Mouse (Mus musculus) liver, adult 2 months (tissue): ENCODE results near the gene Slc5a10. TPM values are rescaled to one million over a fixed set of nuclear protein-coding genes. Genes with fewer than 3 reads are reported as not detected.

ENCODE experiments used
- DNase-seq: peaks from one replicate; pipeline ENCODE4 v3.0.0-alpha.2; 2011; ENCODE audit warnings: low read depth, low spot score; ENCODE audit errors: extremely low read depth
- H3K27ac ChIP-seq: fragments of 200-500 bp; replicated peaks from 2 replicates; pipeline ENCODE4 v1.5.1; 2012; ENCODE audit warnings: low read depth, mild to moderate bottlenecking, control low read depth, inconsistent platforms, low read length; ENCODE audit not compliant: insufficient read depth
- H3K27me3 ChIP-seq: fragments of 200-500 bp; 2 replicates; pipeline ENCODE4 v1.6.1; 2012; ENCODE audit warnings: mild to moderate bottlenecking, moderate library complexity, low read length, inconsistent platforms; ENCODE audit not compliant: control insufficient read depth, insufficient read depth
- H3K36me3 ChIP-seq: fragments of 200-500 bp; 2 replicates; pipeline ENCODE4 v1.6.1; 2012; ENCODE audit warnings: low read length, inconsistent platforms; ENCODE audit not compliant: control insufficient read depth, insufficient read depth
- H3K4me1 ChIP-seq: fragments of 200-500 bp; 2 replicates; pipeline ENCODE4 v1.6.1; 2011; ENCODE audit warnings: low read length; ENCODE audit not compliant: control insufficient read depth, insufficient read depth
- H3K4me3 ChIP-seq: fragments of 200-500 bp; 2 replicates; pipeline ENCODE4 v1.5.1; 2011; ENCODE audit warnings: low read depth, mild to moderate bottlenecking, control low read depth, low read length, moderate library complexity; ENCODE audit not compliant: insufficient read depth
- H3K79me2 ChIP-seq: fragments of 200-500 bp; 2 replicates; pipeline ENCODE4 v1.6.1; 2012; ENCODE audit warnings: inconsistent platforms, mild to moderate bottlenecking, low read length, moderate library complexity; ENCODE audit not compliant: control insufficient read depth, insufficient read depth
- H3K9ac ChIP-seq: fragments of 200-500 bp; 2 replicates; pipeline ENCODE4 v1.6.1; 2012; ENCODE audit warnings: low read depth, mild to moderate bottlenecking, control low read depth, inconsistent platforms, low read length
- CTCF ChIP-seq: fragments of 200-500 bp; IDR thresholded peaks from 2 replicates; pipeline ENCODE4 v1.5.1; 2011; ENCODE audit warnings: low read depth, low read length, control low read depth
- POLR2A ChIP-seq: fragments of 200-500 bp; IDR thresholded peaks from 2 replicates; pipeline ENCODE4 v1.6.1; 2011; ENCODE audit warnings: low read length, control low read depth; ENCODE audit not compliant: insufficient read depth; ENCODE audit errors: extremely low read depth
- WGBS: fragments of 180-500 bp; shearing (Covaris S2); methylation state at CpG from one replicate; pipeline ENCODE4 v1.1.7; 2018; 5-methylcytosine and 5-hydroxymethylcytosine counted together
- polyA plus RNA-seq: library from polyadenylated mRNA; depleted of rRNA; stranded (reverse); fragments of >200 nt; gene quantifications from 2 replicates; pipeline ENCODE4 v1.2.3, GENCODE M21; 2012
- total RNA-seq: library from RNA; depleted of rRNA; stranded (reverse); fragments of >200 nt; gene quantifications from 2 replicates; pipeline ENCODE4 v1.2.3, GENCODE M21; 2014

Gene Slc5a10
- total and polyA plus RNA-seq, 2 experiments = not detected

GRCm38 (mm10) chr11:61701696-61702095 is 18.9 kb downstream of the Slc5a10 start:
- no peak for DNase-seq
- H3K27me3 ChIP-seq = no peaks in the 10 kb centered on the region
- H3K9ac ChIP-seq = no peak overlapping the region
- no peak overlapping the region for H3K27ac ChIP-seq
- peaks cover 4% of the 10 kb centered on the region; the same call in 1 of the 2 replicates for H3K4me1 ChIP-seq
- H3K36me3 ChIP-seq = no peaks in the 10 kb centered on the region
- no peak for TF ChIP-seq CTCF
- no peak for TF ChIP-seq POLR2A
- WGBS = 89% methylated on average over 5 of the region's 5 CpGs
- H3K79me2 ChIP-seq = no peaks in the 10 kb centered on the region
- H3K4me3 ChIP-seq = no peak overlapping the region

- H3K36me3 ChIP-seq = no peaks in the 10 kb centered on the region
- peak; percentile 47 for DNase-seq
- TF ChIP-seq CTCF (no peak), POLR2A (no peak)
These were observed 20.7 kb downstream of the Slc5a10 start for GRCm38 (mm10) chr11:61699933-61700332.

GRCm38 (mm10) chr11:61699460-61699859 is 21.2 kb downstream of the Slc5a10 start:
- no peak for TF ChIP-seq CTCF
- TF ChIP-seq POLR2A = no peak
- no peak overlapping the region for H3K27ac ChIP-seq
- H3K9ac ChIP-seq = no peak overlapping the region
- peaks cover 4% of the 10 kb centered on the region; the same call in 1 of the 2 replicates for H3K4me1 ChIP-seq
- no peak for DNase-seq
- H3K4me3 ChIP-seq = no peak overlapping the region
- no peaks in the 10 kb centered on the region for H3K79me2 ChIP-seq
- H3K36me3 ChIP-seq = no peaks in the 10 kb centered on the region
- no peaks in the 10 kb centered on the region for H3K27me3 ChIP-seq
- 96% methylated on average over 5 of the region's 5 CpGs for WGBS

More at GRCm38 (mm10) chr11:61699933-61700332, 20.7 kb downstream of the Slc5a10 start:
- no peak overlapping the region for H3K27ac ChIP-seq
- no peaks in the 10 kb centered on the region for H3K27me3 ChIP-seq
- no peaks in the 10 kb centered on the region for H3K79me2 ChIP-seq
- no peak overlapping the region for H3K4me3 ChIP-seq
- peaks cover 4% of the 10 kb centered on the region; the same call in 1 of the 2 replicates for H3K4me1 ChIP-seq
- 39% methylated on average over 4 of the region's 4 CpGs for WGBS
- H3K9ac ChIP-seq = no peak overlapping the region

- TF ChIP-seq CTCF = no peak
- no peak for TF ChIP-seq POLR2A
These were observed 21.8 kb downstream of the Slc5a10 start for GRCm38 (mm10) chr11:61698852-61699251.

GRCm38 (mm10) chr11:61692996-61693395 is 27.6 kb downstream of the Slc5a10 start:
- no peaks in the 10 kb centered on the region for H3K79me2 ChIP-seq
- TF ChIP-seq CTCF (no peak), POLR2A (no peak)
- no peak for DNase-seq
- 80% methylated on average over 5 of the region's 5 CpGs for WGBS
- H3K36me3 ChIP-seq = no peaks in the 10 kb centered on the region
- no peaks in the 10 kb centered on the region for H3K4me1 ChIP-seq
- H3K9ac ChIP-seq = no peak overlapping the region
- H3K27ac ChIP-seq = no peak overlapping the region
- H3K27me3 ChIP-seq = no peaks in the 10 kb centered on the region
- no peak overlapping the region for H3K4me3 ChIP-seq

More at GRCm38 (mm10) chr11:61698852-61699251, 21.8 kb downstream of the Slc5a10 start:
- Histone ChIP-seq H3K36me3 (no peaks in the 10 kb centered on the region), H3K4me1 (peaks cover 4% of the 10 kb centered on the region; the same call in 1 of the 2 replicates), H3K9ac (no peak overlapping the region), H3K27ac (no peak overlapping the region), H3K27me3 (no peaks in the 10 kb centered on the region), H3K4me3 (no peak overlapping the region), H3K79me2 (no peaks in the 10 kb centered on the region)
- no peak for DNase-seq

GRCm38 (mm10) chr11:61687595-61687994 is 33.0 kb downstream of the Slc5a10 start:
- Histone ChIP-seq H3K4me3 (no peak overlapping the region), H3K27me3 (no peaks in the 10 kb centered on the region), H3K4me1 (peaks cover 4% of the 10 kb centered on the region; the same call in 1 of the 2 replicates), H3K36me3 (no peaks in the 10 kb centered on the region), H3K27ac (no peak overlapping the region), H3K9ac (no peak overlapping the region), H3K79me2 (peaks cover 2% of the 10 kb centered on the region; the same call in 1 of the 2 replicates)
- DNase-seq = no peak
- TF ChIP-seq CTCF (no peak), POLR2A (no peak)
- WGBS = 93% methylated on average over 2 of the region's 2 CpGs
